10 mouse cellular contexts compared by ENCODE assay signal in the genomic region with DNA sequence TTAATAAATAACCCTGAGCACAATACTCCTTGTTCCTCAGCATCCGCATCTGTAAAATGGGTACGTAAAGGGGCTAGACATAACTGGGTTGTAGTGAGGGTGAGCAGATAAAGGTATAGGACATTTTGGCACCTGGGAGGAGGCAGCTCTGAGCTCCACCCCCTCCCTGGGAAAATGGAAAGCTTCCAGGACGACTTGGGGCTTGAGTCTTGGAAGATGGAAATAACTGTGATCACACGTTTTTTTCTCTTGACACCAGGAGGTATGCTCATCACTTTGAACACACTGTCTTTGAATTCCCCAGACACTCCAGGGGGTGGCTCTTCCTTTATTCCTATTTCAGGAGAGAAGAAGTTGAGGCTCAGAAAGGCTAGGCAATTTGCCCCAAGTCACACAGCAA.
DNase-seq lines count a peak whose midpoint lies in the region; ATAC-seq and TF ChIP-seq lines count a peak whose summit lies in the region.
"Had no signal": no experiment of that assay in that cellular context is flagged by ENCODE, and none has a peak within 500 bp of the region (broad histone marks: within the 10 kb centered on the region; RNA-seq: fewer than 3 reads in every experiment).

No protein-coding gene starts in this region.

- DNase-seq in cerebellum, postnatal 14 days, result peak; percentile 33 to 47
- no peak for DNase-seq in cerebellum, adult 2 months
- peak; percentile 87 for DNase-seq in midbrain, embryonic 11.5 days (ENCODE audit: low spot score, missing footprints)
- no peak for DNase-seq in retina, embryonic 14.5 days (ENCODE audit: low spot score)
- DNase-seq in frontal cortex, postnatal 14 days (ENCODE audit: low spot score in 2 of 2), result no peak
- DNase-seq: heart, postnatal 36 days had no signal

- no peaks in the 10 kb centered on the region for H3K27me3 ChIP-seq in cerebellum, adult 2 months (ENCODE audit: control insufficient read depth, insufficient read depth, low read length)
- no peaks in the 10 kb centered on the region for H3K27me3 ChIP-seq in E14TG2a.4 (ENCODE audit: insufficient read depth, low read length)
- H3K27me3 ChIP-seq in forebrain, embryonic 13.5 days, result no peaks in the 10 kb centered on the region
- peaks cover 9% of the 10 kb centered on the region for H3K27me3 ChIP-seq in midbrain, embryonic 11.5 days (ENCODE audit: control insufficient read depth, insufficient read depth, low read length)

- no peak overlapping the region for H3K9ac ChIP-seq in forebrain, embryonic 13.5 days
- H3K9ac ChIP-seq in midbrain, embryonic 11.5 days (ENCODE audit: low read length), result no peak overlapping the region
- H3K9ac ChIP-seq: liver, embryonic 12.5 days had no signal

- no peak overlapping the region for H3K4me2 ChIP-seq in forebrain, embryonic 13.5 days
- H3K4me2 ChIP-seq in midbrain, embryonic 11.5 days, result no peak overlapping the region
- H3K4me2 ChIP-seq: liver, embryonic 12.5 days had no signal

- TF ChIP-seq CTCF in cerebellum, adult 2 months (IDR thresholded peaks at IDR 0.05; ENCODE audit: borderline replicate concordance, insufficient read depth, low read depth, low read length), result no peak
- no peak for TF ChIP-seq CTCF in E14TG2a.4 (conservative IDR thresholded peaks at IDR 0.05; ENCODE audit: low read length)

- no peak overlapping the region for H3K4me3 ChIP-seq in cerebellum, adult 2 months (replicated peaks; ENCODE audit: insufficient read depth, low read depth, low read length)
- 0 out of 2 replicates have a peak overlapping the region, but pooled peaks have one; percentile 2 for H3K4me3 ChIP-seq in E14TG2a.4 (replicated peaks; ENCODE audit: low read length)
- H3K4me3 ChIP-seq in forebrain, embryonic 13.5 days, result no peak overlapping the region
- H3K4me3 ChIP-seq in midbrain, embryonic 11.5 days (ENCODE audit: low read depth, low read length), result no peak overlapping the region
- H3K4me3 ChIP-seq: liver, embryonic 12.5 days had no signal

- H3K9me3 ChIP-seq in E14TG2a.4 (ENCODE audit: low read length), result no peaks in the 10 kb centered on the region
- no peaks in the 10 kb centered on the region for H3K9me3 ChIP-seq in forebrain, embryonic 13.5 days (replicated peaks)
- H3K9me3 ChIP-seq in midbrain, embryonic 11.5 days (ENCODE audit: control insufficient read depth, low read length), result no peaks in the 10 kb centered on the region
- H3K9me3 ChIP-seq: liver, embryonic 12.5 days had no signal

- no peak overlapping the region for H3K27ac ChIP-seq in cerebellum, adult 2 months (ENCODE audit: insufficient read depth, low read length)
- peak overlapping the region; percentile 99 for H3K27ac ChIP-seq in forebrain, embryonic 13.5 days
- H3K27ac ChIP-seq in midbrain, embryonic 11.5 days (ENCODE audit: low read depth, low read length), result no peak overlapping the region
- H3K27ac ChIP-seq: liver, embryonic 12.5 days had no signal

- TF ChIP-seq POLR2A in cerebellum, adult 2 months (IDR thresholded peaks at IDR 0.05; ENCODE audit: borderline replicate concordance, insufficient read depth, low read length), result no peak

- no peak for ATAC-seq in forebrain, embryonic 13.5 days
- no peak for ATAC-seq in midbrain, embryonic 11.5 days (ENCODE audit: low FRiP score)
- no peak for ATAC-seq in frontal cortex, adult (ENCODE audit: low TSS enrichment)
- ATAC-seq: liver, embryonic 12.5 days had no signal

- 64% methylated on average over 4 of the region's 4 CpGs for WGBS in cerebellum, adult 2 months
- 68% methylated on average over 4 of the region's 4 CpGs for WGBS in forebrain, embryonic 13.5 days
- 66% methylated on average over 4 of the region's 4 CpGs for WGBS in midbrain, embryonic 11.5 days

- H3K4me1 ChIP-seq in cerebellum, adult 2 months (ENCODE audit: control insufficient read depth, insufficient read depth, low read length), result peaks cover 69% of the 10 kb centered on the region
- H3K4me1 ChIP-seq in E14TG2a.4 (replicated peaks; ENCODE audit: low read depth, low read length), result peaks cover 99% of the 10 kb centered on the region
- peaks cover 98% of the 10 kb centered on the region for H3K4me1 ChIP-seq in forebrain, embryonic 13.5 days
- H3K4me1 ChIP-seq in midbrain, embryonic 11.5 days (ENCODE audit: control insufficient read depth, insufficient read depth, low read length), result peaks cover 77% of the 10 kb centered on the region

- H3K36me3 ChIP-seq in E14TG2a.4 (ENCODE audit: insufficient read depth, low read length), result no peaks in the 10 kb centered on the region
- H3K36me3 ChIP-seq in forebrain, embryonic 13.5 days (ENCODE audit: poor library complexity, severe bottlenecking), result no peaks in the 10 kb centered on the region
- H3K36me3 ChIP-seq in midbrain, embryonic 11.5 days (ENCODE audit: control insufficient read depth, insufficient read depth, low read length), result no peaks in the 10 kb centered on the region
- H3K36me3 ChIP-seq: liver, embryonic 12.5 days had no signal

Comparison
In these comparisons a context has a peak if more than half of its experiments do, and no peak if none do; other contexts are left out.
1. DNase-seq: peak in cerebellum, postnatal 14 days (2 of 2) and midbrain, embryonic 11.5 days (single experiment); none in cerebellum, adult 2 months (0 of 2), retina, embryonic 14.5 days (single experiment) and frontal cortex, postnatal 14 days (0 of 2).